Mouse (Mus musculus) thymus, adult 2 months (tissue): ENCODE results near the gene Jak2. TPM values are rescaled to one million over a fixed set of nuclear protein-coding genes. Genes with fewer than 3 reads are reported as not detected.

Source experiments
- DNase-seq: peaks from one replicate; pipeline ENCODE4 v3.0.0; 2021
- H3K27ac ChIP-seq: fragments of 200-500 bp; 2 replicates; pipeline ENCODE4 v1.5.1; 2012; ENCODE audit warnings: low read length, control low read depth; ENCODE audit not compliant: control insufficient read depth, insufficient read depth
- H3K27me3 ChIP-seq: fragments of 200-500 bp; 2 replicates; pipeline ENCODE4 v1.6.1; 2012; ENCODE audit warnings: mild to moderate bottlenecking, low read length, moderate library complexity, mixed read lengths; ENCODE audit not compliant: control insufficient read depth, insufficient read depth
- H3K36me3 ChIP-seq: fragments of 200-500 bp; 2 replicates; pipeline ENCODE4 v1.6.1; 2012; ENCODE audit warnings: mild to moderate bottlenecking, low read length, moderate library complexity; ENCODE audit not compliant: control insufficient read depth, insufficient read depth
- H3K4me1 ChIP-seq: fragments of 200-500 bp; replicated peaks from 2 replicates; pipeline ENCODE4 v1.6.1; 2012; ENCODE audit warnings: low read length; ENCODE audit not compliant: control insufficient read depth, insufficient read depth
- H3K4me3 ChIP-seq: fragments of 200-500 bp; 2 replicates; pipeline ENCODE4 v1.5.1; 2012; ENCODE audit warnings: mild to moderate bottlenecking, low read length, control low read depth, moderate library complexity; ENCODE audit not compliant: control insufficient read depth, insufficient read depth
- CTCF ChIP-seq: fragments of 200-500 bp; IDR thresholded peaks from 2 replicates; pipeline ENCODE4 v1.5.1; 2012; ENCODE audit warnings: mild to moderate bottlenecking, control low read depth, low read length, moderate library complexity, borderline replicate concordance; ENCODE audit not compliant: control insufficient read depth, poor library complexity, insufficient read depth; ENCODE audit errors: extremely low read depth
- POLR2A ChIP-seq: fragments of 200-500 bp; IDR thresholded peaks from 2 replicates; pipeline ENCODE4 v1.6.1; 2012; ENCODE audit warnings: mild to moderate bottlenecking, low read length, control low read depth, moderate library complexity; ENCODE audit not compliant: control insufficient read depth, poor library complexity, insufficient read depth; ENCODE audit errors: extremely low read depth
- WGBS: fragments of 180-500 bp; shearing (Covaris S2); methylation state at CpG from one replicate; pipeline ENCODE4 v1.1.7; 2018; 5-methylcytosine and 5-hydroxymethylcytosine counted together
- polyA plus RNA-seq: library from polyadenylated mRNA; depleted of rRNA; stranded (reverse); fragments of >200 nt; gene quantifications from 2 replicates; pipeline ENCODE4 v1.2.3, GENCODE M21; 2012

Gene Jak2
- polyA plus RNA-seq, 1 experiment = 14.8 TPM

- Histone ChIP-seq H3K4me1 (peaks cover 12% of the 10 kb centered on the region), H3K36me3 (no peaks in the 10 kb centered on the region), H3K27me3 (no peaks in the 10 kb centered on the region), H3K27ac (peak overlapping the region; percentile 60; the same call in 1 of the 2 replicates), H3K4me3 (peak overlapping the region; percentile 37)
- TF ChIP-seq CTCF = no peak
- TF ChIP-seq POLR2A = no peak
- DNase-seq = peak; percentile 30
- 7% methylated on average over 8 of the region's 8 CpGs for WGBS
These were observed 71.9 kb downstream of the Jak2 start for GRCm38 (mm10) chr19:29323416-29324049.

DNA sequence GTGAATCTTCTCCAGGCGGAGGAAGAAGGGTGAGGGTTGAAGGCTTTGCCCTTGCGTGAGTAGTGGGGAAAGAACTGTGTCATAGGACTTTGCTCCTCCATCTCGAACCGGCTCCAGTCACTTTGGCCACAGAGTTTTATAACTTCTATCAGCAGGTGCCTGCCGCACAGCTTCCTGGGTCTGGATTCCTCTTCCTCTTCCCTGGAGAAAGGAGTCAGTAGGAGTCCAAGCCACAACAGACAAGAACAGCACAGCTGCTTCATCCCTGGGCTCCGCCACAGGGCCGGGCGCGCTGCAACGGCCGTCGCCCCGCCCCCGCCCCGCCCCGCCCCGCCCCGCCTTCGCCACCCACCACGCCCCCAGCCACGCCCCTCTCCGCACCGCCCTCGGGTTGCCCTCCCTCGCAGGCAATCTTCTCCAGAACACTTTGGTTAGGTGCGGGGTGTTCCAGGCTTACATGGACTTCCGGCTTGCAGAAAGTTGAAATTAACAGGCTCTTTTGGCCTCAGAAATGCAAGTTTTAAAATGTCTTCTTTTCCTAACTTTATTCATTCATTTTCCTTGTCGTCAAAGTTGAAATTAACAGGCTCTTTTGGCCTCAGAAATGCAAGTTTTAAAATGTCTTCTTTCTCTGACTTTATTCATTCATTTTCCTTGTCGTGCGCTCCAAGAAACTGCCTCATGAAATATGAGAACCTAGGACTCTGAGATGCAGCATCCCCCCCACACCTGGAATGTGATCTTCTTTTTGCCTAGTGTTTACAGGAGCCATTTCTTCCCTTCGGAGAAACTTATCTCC, 73.6 kb downstream of the Jak2 start, which contains the start of gene Insl6:
TSS of gene Insl6 (minus strand) at position 304 of the 799 bp plus-strand sequence.
- TF ChIP-seq CTCF = no peak
- TF ChIP-seq POLR2A = no peak
- 5% methylated on average over 31 of the region's 31 CpGs for WGBS
- H3K4me1 ChIP-seq = peaks cover 12% of the 10 kb centered on the region
- peak within 1 kb of the TSS; percentile 65 for H3K4me3 ChIP-seq
- H3K27ac ChIP-seq = 0 out of 2 replicates have a peak within 1 kb of the TSS, but pooled peaks have one; percentile 42
- H3K27me3 ChIP-seq = no peaks in the 10 kb centered on the region
- DNase-seq = peak; percentile 72
- H3K36me3 ChIP-seq = no peaks in the 10 kb centered on the region

DNA sequence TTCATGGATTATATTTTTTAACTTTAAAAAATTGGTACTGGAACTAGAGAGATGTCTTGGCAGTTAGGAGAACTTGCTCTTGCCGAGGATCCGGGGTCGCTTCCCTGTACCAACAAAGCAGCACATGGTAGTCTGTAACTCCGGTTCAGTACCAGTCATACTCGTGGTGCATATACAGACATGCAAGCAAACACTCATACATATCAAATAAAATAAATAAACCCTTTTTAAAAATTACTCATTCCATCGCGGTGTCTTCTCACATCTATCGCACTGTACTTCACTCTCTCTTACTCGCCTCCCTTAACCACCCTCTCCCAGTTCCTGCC, 74.2 kb downstream of the Jak2 start:
- WGBS = 85% methylated on average over 9 of the region's 9 CpGs
- no peak for TF ChIP-seq CTCF
- TF ChIP-seq POLR2A = no peak
- no peak overlapping the region for H3K4me3 ChIP-seq
- H3K27me3 ChIP-seq = no peaks in the 10 kb centered on the region
- peaks cover 12% of the 10 kb centered on the region for H3K4me1 ChIP-seq
- no peak overlapping the region for H3K27ac ChIP-seq
- no peak for DNase-seq
- no peaks in the 10 kb centered on the region for H3K36me3 ChIP-seq

DNA sequence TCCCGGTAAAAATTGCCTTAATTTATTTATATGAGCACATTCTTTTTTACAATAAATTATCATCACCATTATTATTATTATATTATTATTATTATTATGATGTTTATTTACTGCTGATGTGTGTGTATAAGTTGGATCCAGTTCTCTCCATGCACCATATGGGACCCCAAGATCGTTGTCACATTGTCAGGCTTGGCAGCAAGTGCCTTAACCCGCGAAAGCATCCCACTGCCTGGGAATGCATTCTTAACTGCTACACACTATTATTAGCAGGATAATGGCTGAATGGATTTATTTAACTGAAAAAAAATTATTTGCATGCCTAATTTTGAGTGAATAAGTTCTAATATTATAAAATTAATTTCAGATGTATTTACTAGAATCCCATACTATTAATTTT, 74.8 kb downstream of the Jak2 start:
- no peak overlapping the region for H3K27ac ChIP-seq
- H3K36me3 ChIP-seq = no peaks in the 10 kb centered on the region
- H3K27me3 ChIP-seq = no peaks in the 10 kb centered on the region
- TF ChIP-seq POLR2A = no peak
- no peak for TF ChIP-seq CTCF
- 97% methylated on average over 4 of the region's 4 CpGs for WGBS
- H3K4me1 ChIP-seq = peaks cover 12% of the 10 kb centered on the region
- no peak for DNase-seq
- no peak overlapping the region for H3K4me3 ChIP-seq

DNA sequence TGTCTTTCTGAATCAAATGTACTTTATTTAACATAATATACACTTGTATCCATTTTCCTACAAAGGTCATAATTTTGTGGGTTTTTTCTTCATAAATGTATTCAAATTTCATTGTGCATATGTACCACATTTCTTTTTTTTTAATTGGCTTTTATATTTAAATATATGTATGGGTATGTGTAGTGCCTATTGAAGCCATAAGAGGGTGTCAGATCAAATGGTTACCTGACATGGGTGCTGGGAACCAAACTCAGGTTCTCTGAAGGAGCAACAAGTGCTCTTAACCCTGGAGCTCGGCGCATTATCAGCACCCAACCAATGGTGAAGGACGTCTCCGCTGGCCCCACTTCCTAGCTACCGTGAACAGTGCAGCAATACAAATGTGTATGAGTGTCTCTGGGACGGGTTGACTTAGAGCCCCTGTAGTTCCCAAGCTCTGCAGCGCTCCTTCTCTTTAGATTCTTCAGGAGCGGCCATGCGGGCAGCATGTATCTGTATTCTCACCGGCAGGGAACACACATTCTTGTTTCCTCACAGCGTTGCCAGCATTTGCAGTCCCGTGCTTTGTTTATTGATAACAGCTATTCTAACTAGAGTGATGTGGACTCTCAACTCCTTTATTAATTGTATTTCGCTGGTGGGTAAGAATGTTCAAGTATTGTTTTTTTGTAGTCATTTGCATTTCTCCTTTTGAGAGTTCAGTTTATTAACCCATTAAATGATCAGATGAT, 75.4 kb downstream of the Jak2 start:
- 94% methylated on average over 13 of the region's 13 CpGs for WGBS
- H3K4me3 ChIP-seq = no peak overlapping the region
- no peaks in the 10 kb centered on the region for H3K27me3 ChIP-seq
- peaks cover 12% of the 10 kb centered on the region for H3K4me1 ChIP-seq
- TF ChIP-seq CTCF (no peak), POLR2A (no peak)
- no peak for DNase-seq
- no peaks in the 10 kb centered on the region for H3K36me3 ChIP-seq
- no peak overlapping the region for H3K27ac ChIP-seq

- H3K27ac ChIP-seq = no peak within 1 kb of the TSS
- no peaks in the 10 kb centered on the region for H3K36me3 ChIP-seq
- TF ChIP-seq CTCF (no peak), POLR2A (no peak)
- no peak within 1 kb of the TSS for H3K4me3 ChIP-seq
- H3K27me3 ChIP-seq = peaks cover 11% of the 10 kb centered on the region; the same call in 1 of the 2 replicates
- no peaks in the 10 kb centered on the region; the same call in 1 of the 2 replicates for H3K4me1 ChIP-seq
- WGBS = 25% methylated on average over 23 of the region's 23 CpGs
- no peak for DNase-seq
These were observed 82.6 kb downstream of the Jak2 start, which contains the start of gene Rln1 for GRCm38 (mm10) chr19:29334068-29334745. Rln1 (minus strand) TSS chr19:29334670.
